Mouse (Mus musculus): Measurements from ENCODE around the gene Mmp7.

The Mmp7 gene

GRCm38 (mm10) chr9:7744156-7744555 is 52.3 kb downstream of the Mmp7 start:
- DNase-seq = no peak

GRCm38 (mm10) chr9:7748881-7749280 is 57.0 kb downstream of the Mmp7 start:
- no peak for DNase-seq
